Mouse (Mus musculus): ENCODE results near the gene Sirt1.
A peak's percentile ranks its signal among the peaks of the same experiment; 100 is the strongest.
"Not testable (repeated sequence)": the region's sequence is repeated elsewhere in the genome, so short reads cannot be mapped to it uniquely, and the experiment has no call there.

The Sirt1 gene

DNA sequence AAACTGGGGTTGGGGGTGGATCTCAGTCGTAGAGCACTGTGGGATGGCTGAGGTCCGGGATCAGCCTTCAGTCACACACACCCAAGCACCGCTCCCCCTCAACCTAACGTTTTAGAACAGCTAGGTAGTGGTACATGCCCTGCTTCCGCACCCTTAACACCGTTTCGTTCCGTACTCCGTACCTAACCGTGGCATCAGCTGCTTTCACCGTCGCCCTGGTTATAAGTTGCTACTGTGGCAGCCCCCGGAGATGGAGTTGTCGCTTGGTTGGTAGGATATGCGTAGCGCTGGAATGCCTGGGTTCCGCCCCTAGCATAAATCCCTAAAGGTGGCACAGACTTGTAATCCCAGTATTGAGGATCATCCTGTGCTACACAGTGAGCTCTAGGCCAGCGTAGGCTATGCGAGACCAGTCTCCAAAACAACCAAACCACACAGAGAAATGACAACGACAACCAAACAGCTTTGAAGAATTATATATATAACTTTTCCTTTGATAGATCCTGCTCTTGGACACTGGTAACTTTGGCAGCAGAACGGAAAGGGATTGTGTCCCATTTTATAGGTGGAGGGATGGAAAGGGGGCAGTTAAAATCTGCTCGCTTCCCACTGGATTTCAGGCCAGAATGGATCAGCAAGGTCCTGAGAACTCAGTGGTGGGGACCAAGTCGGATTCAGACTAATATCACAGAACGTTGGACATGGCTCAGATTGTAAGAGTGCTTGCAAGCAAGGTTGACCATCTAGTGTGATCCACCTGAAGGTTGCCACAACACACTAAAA lies at the start of gene Sirt1:
Sirt1 (minus strand) TSS at position 207 of the 783 bp plus-strand sequence.
- DNase-seq (ENCODE audit: low spot score) = no peak

DNA sequence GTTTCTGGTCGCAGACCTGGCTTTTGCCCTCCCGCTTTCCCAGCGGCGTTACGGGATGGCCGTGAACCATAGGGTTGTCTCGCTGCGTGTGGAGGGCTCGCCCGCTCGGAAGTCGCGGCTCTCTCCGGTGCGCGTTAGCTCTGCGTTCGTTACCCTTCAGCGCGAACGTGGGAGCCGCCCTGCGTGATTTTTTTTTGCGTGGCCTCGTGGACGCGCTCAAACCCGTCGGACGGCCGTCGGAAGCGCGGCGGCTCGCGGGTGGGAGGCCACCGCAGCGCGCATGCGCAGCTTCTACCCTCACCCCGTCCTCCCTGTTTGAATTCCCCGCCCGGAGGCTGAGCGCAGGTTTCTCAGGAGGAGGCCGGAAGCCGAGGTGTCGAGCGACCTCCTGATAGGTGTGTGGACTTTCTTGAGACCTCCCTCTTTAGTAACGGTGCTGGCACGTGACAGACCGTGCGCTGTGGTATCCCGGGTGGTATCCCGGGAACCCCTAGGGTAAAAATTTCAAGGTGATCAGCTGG lies 48.3 kb upstream of the Sirt1 start, which contains the start of gene Ctnna3:
Ctnna3 (plus strand) TSS at position 314 of the 521 bp plus-strand sequence.
- DNase-seq (ENCODE audit: low spot score) = peak; percentile 87

- DNase-seq (ENCODE audit: low spot score) = peak; percentile 94
These were observed 47.9 kb upstream of the Sirt1 start for GRCm38 (mm10) chr10:63429380-63429779.

DNA sequence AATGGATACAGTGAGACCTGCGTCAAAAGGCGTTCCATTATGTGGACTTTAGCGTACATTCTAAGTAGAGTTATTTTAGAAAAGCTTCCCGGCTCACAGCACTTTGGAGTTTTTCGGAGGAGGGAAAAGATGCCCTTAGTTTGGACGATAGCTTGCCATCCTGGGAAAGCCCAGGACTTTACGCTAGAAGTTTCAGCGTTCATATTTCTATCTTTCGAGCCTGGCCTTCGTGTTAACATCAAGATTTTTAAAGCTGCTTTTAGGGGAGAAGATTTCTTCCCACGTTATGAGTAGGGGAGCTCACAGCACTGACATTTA lies 47.5 kb upstream of the Sirt1 start:
- DNase-seq (ENCODE audit: low spot score) = no peak

GRCm38 (mm10) chr10:63428243-63429022 lies 46.9 kb upstream of the Sirt1 start:
- no peak for DNase-seq (ENCODE audit: low spot score)

GRCm38 (mm10) chr10:63427146-63427545 lies 45.6 kb upstream of the Sirt1 start:
- peak; percentile 61 for DNase-seq (ENCODE audit: low spot score)

- DNase-seq (ENCODE audit: low spot score) = no peak
These were observed 42.9 kb upstream of the Sirt1 start for GRCm38 (mm10) chr10:63424475-63424814.

GRCm38 (mm10) chr10:63423591-63424474 lies 42.3 kb upstream of the Sirt1 start:
- no peak for DNase-seq (ENCODE audit: low spot score)

- DNase-seq (ENCODE audit: low spot score) = no peak
These were observed 41.2 kb upstream of the Sirt1 start for GRCm38 (mm10) chr10:63422736-63422992.

DNA sequence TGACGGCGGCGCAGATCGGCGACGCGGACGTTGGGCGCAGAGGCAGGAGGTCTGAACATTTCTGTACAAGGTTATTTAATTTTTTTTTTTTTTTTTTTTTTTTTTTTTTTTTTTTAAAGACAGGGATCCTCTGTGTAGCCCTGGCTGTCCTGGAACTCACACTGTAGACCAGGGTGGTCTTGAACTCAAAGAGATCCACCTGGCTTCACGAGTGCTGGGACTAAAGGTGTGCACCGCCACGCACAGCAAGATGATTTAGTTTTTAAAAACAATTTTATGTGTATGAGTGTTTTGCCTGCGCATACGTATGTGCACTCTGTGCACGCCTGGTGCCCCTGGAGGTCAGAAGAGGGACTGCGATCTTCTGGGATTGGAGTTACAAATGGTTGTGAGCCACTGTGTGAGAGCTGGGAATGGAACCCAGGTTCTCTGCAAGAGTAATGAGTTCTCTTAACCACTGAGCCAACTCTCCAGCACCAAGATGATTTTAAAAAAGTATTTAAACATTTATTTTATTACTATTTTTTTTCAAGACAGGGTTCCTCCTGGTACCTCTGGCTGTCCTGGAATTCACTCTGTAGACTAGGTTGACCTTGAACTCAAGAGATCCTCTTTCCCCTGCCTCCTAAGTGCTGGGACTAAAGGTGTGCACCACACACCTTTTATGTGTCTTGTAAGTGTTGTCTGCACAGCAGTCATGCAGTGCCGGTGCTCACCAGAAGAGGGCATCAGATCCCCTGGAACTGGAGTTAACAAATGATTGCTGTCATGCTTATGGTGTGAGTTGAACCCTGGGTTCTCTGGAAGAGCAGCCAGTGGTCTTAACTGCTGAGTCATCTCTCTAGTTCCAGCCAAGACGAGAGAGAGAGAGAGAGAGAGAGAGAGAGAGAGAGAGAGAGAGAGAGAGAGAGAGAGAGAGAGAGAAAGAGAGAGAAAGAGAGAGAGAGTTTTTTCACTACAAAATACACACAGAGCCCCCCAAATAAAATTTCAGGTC lies 40.5 kb upstream of the Sirt1 start, which contains the start of gene Gm7075:
Gm7075 (minus strand) TSS at position 51 of the 997 bp plus-strand sequence.
- no peak for DNase-seq (ENCODE audit: low spot score)

DNA sequence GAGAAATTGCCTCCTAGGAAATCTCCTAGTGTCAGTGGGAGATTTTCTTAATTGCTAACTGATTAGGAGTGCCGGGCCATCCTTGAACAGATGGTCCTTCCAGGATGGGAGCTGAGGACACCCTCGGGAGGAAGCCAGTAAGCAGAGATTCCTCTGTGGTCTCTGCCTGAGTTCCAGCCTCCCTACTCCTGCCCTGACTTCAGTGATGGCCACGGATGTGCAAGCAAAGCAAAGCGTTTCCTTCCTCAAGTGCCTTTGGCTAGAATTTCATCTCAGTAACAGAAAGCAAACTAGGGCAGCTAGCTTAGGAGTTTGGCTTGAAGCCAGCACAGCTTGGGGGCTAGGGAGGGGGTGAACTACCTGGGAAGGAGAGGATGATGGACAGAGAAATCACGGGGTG lies 35.6 kb upstream of the Sirt1 start:
- DNase-seq (ENCODE audit: low spot score) = no peak

DNA sequence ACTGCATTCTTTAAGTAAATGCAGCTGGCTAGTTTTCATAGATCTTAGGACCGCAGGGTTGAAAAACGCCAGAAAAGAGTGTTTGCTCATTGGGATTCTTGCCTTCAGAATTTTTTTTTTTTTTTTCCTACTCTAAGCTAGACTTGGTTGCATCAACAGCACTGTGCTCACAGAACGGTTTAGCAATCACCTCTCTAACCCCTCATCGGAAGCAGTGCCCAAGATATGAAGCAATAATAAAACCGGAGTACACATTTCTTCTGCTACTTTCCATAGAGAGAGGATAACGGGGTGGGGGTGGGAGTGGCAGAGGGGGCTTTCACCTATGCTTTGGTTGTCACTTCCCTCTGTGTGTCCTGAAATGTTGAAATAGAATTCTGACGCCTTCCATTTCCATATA lies 34.3 kb upstream of the Sirt1 start:
- no peak for DNase-seq (ENCODE audit: low spot score)

GRCm38 (mm10) chr10:63415287-63415686 lies 33.8 kb upstream of the Sirt1 start:
- DNase-seq (ENCODE audit: low spot score) = no peak

DNA sequence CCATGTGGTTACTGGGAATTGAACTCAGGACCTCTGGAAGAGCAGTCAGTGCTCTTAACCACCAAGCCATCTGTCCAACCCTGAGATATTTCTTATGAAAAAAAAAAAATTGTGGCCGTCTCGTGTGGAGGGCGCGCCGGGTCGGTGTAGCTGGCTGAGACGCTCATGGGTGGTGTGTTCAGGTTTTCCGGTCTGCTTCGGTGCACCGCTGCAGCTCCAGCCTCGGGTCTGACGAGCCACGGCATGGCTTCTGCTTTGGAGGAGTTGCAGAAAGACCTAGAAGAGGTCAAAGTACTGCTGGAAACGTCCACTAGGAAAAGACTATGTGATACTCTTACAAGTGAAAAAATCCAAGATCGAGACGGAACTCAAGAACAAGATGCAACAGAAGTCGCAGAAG lies 31.3 kb upstream of the Sirt1 start:
- DNase-seq (ENCODE audit: low spot score) = no peak

GRCm38 (mm10) chr10:63411674-63412073 lies 30.2 kb upstream of the Sirt1 start:
- not testable (repeated sequence) for DNase-seq (ENCODE audit: low spot score)

DNA sequence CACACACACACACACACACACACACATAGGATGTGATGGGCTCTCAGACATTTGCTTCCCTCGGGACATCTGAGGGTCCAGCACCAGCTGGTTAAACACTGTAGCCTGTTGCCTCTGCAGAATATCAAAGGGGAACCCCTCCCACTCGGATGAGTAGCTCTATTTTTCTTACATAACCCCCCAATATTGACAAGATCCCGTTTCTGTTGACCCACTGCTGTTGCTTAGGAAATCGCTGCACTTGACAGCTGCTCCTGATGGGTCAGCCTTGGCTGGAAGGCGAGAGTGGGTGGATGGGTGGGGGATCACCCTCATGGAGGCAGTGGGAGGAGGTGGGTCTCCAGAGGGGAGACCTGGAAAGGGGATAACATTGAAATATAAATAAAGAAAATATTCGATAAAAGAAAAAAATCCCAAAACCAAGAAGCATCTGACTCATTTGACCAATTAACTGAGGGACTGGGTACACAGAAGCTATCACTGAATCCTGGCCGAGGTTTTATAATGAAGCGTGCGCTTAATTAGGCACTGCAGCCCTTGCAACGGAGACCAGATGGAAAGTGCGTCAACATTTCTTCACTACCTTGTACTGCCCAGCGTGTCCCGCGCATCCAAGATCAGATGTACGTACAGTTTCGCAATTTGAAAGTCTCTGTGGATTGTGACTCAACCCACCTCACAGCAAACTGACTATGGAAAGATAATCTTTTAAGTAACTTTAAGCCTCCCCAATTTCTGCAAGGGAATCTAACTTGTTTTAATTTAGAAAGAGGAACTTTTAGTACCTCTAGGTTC lies 28.9 kb upstream of the Sirt1 start:
- no peak for DNase-seq (ENCODE audit: low spot score)

DNA sequence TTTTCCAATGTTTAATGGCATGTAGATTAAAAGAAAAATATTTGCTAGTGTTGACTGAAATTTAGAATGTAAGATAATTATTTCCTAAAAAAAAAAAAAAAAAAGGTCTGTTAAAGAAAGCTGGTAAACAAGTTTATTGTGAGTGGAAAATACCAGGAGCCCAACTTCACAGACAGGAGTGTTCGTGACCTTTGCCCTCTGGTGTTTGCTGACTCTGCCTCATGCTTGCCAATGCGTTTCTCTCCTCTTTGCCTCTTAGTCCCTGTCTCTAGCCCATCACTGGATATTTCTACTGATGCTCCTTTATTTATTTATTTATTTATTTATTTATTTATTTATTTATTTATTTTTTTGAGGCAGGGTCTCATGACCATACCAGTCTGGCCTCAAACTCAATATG lies 22.1 kb upstream of the Sirt1 start:
- no peak for DNase-seq (ENCODE audit: low spot score)

GRCm38 (mm10) chr10:63402731-63403504 lies 21.4 kb upstream of the Sirt1 start:
- DNase-seq (ENCODE audit: low spot score) = no peak

GRCm38 (mm10) chr10:63396963-63397362 lies 15.5 kb upstream of the Sirt1 start:
- no peak for DNase-seq (ENCODE audit: low spot score)

DNA sequence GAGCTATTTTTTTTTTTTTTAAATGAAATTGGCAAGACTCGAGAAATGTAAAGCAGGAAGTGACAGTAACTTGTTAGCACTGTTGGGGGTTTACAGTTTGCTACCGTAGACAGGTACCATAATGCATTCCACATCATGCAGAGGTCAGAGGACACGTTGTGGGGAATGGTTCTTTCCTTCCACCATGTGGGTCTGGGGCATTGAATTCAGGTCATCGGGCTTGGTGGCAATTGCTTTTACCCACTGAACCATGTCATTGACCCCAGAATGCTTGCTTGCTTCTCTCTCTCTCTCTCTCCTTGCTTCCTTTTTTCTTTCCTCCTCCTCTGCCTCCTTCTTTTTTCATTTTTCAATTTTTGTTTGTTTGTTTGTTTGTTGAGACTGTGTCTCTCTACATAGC lies 7.4 kb upstream of the Sirt1 start:
- no peak for DNase-seq (ENCODE audit: low spot score)

Measured in ovary, adult 18-20 months (tissue).